Mouse (Mus musculus): ENCODE measurements at regions not wholly inside any gene's neighbourhood (a gene's known extent, or its start where the extent isn't known, plus 50 kb on each side); places are given as distances from the start of the nearest gene placed in this dataset.

DNA sequence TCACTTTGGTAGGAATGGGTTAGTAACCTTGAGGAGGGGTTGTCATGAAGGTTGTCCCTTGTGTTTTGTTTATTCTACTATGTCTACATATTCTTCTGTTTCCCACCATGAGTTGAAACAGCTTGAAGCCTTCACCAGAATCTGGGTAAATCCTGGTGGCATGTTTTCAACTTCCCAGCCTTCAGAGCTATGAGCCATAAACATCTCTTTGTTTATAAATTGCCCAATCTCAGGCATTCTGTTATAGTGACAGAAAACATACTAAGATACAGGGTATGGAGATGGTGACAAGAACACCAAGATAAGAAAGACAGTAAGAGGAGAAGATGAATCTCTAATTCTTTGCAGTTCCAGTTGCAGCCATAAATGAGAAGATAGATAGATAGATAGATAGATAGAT is 396.5 kb downstream of the Tns1 start:
- no peak for DNase-seq

DNA sequence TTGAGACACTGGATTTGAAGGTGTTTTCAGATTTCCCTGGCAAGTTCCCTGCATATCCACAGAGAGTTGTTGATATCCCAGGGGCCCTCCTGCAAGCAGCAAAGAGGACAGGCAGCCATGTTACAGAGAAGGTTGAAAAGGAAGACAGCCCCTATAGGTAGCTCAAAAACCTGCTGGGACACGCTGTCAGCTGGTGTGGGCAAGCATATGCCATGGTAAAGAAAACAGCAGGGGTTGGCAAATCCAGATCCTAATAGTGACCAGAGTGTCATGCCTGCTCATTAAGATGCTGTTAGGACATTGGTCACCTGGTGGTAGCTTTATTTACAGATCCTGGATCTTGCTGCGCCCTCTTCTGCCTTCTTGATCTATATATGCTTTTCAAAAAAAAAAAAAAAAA is 397.6 kb downstream of the Tns1 start:
- DNase-seq = no peak

DNA sequence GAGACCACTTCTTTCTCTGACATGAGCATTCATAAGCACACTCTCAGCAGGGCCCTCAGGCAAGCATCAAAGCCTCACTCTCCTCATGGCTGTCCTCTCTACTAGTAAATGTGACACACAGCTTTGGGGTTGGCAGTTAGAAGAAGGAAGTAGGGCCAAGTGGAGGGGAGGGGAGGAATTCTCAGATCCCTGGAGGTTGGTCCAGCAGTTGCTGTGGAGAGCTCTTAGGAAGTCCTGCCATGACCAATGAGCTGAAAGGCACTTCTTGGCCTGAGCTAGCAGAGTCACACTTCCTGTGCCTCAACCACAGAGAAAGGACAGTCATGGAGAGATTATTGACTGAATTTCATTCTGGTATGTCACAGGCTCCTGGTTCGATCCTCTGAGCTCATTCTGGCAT is 398.8 kb downstream of the Tns1 start:
- no peak for DNase-seq

DNA sequence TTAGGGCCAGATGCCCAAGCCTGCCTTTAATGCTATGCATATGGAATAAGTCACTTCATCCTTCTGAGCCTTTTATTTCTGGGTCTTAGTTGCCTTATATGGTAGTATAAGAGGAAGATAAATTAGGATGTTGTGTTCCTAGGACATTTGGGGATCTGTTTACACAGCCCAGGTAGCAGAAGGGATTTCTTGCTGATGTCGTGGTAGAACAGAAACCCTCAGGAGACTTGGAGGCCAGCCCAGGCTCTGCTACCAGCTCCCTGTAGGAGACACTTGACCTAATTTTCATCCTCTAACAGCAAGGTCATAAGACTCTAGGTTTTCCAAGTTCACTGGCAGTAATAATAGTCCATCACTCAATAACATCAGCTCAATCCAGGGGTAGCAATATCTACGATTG is 399.7 kb downstream of the Tns1 start:
- no peak for DNase-seq

DNA sequence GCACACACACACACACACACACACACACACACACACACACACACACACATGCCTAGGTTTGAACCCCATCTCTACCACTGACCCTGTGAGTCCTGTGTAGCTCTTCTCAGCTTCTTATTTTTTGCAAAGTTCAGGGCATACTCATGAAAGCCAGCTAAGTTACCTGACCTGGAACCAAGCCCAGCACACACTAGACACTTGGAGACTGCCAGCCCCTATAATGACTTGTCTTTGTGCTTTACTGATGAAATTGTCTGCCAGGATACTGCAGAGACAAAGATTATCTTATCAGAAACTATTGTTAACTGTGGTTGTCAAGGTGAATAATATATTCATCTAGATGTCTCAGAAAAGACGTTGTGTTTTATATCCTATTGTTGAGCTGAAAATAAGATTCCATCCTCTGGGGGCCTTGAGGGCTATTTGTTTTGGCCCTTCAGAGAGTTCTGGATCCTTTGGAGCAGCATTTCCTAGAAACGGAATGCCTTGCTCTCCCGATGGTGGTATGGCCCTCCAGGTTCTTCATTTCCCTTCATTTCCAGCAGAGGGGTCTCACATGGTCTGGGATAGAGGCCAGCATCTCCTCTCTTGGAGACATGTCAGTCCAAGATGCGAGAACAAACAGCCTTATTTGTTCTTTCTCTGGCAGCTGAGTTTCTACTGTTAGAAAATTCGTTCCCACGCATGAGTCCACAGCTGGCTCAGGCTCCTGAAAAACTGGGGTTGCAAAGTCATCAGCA is 402.6 kb downstream of the Tns1 start:
- DNase-seq = no peak

DNA sequence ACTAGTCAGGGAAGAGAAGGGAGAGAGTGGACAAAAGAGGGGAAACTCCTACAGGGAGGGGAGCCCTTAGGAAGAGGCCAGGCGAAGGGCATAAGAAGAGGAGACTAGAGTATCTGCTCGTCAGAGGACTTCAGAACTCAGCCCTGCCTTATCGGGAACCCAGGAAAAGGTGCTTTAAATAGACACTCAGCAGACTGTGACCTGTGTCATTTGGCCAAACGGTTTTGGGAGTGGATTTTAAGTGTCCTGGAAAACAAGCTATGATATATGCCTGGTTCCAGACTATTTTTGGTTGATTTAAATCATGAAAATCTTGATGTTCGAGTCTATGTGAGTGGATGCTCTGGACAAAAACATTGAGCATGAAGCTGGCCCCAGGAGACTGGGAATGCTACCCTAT is 405.8 kb downstream of the Tns1 start:
- no peak for DNase-seq

DNA sequence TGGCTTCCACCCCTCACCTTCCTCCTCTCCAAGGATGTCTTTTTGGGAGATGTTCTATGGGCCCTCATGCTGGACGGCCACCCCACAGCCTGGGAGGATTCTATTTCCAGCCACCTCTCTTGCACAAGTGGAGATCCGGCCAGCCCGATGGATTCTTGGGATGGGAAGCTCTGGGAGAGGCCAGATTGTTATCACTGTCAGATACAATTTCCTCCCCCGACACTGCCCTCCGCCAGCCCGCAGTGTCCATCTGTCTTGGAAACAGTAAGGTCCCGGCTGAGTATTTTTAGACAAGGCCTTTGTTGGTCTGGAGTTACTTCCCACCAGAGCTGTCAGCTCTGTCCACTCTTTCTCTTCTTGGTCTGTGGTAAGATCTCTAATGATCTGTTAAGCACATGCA is 406.8 kb downstream of the Tns1 start:
- peak; percentile 44 for DNase-seq

DNA sequence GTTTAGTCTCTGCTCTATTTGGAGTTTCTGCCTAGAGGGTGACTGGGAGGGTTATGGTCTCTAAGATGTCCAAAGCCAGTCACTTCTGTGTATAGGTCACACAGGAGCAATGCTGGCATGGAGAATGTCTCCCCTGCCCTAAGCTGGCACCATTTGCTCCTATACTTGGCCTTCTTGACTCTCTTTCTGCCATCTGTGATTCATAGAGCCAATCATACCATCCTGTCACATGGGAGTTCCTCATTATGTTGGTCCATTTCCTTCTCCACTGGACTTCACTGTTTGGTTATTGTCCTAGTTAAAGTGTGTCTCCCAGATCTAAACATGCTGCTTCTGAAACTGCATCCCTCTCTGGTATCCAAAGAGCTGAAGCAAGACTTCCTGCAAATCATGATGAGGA is 407.3 kb downstream of the Tns1 start:
- DNase-seq = no peak

DNA sequence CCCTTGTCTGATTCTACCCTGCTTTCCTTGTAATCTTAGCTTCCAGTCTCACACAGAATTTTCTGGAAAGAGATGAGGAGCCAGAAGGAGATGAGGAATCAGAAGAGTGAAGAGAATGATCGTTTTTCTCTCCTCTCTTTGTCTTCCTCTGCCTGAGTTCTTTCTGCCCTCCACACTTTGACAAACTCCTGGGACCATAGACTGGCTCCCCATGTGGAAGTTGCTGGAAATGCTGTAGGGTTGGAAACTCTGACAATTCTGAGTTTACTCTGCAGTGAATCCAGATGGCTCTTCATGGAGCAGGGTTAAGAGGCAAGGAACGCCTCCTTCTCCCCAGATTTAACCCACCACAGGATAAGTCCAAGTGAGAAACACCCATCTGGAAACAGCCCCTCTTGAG is 408.7 kb downstream of the Tns1 start:
- DNase-seq = no peak

DNA sequence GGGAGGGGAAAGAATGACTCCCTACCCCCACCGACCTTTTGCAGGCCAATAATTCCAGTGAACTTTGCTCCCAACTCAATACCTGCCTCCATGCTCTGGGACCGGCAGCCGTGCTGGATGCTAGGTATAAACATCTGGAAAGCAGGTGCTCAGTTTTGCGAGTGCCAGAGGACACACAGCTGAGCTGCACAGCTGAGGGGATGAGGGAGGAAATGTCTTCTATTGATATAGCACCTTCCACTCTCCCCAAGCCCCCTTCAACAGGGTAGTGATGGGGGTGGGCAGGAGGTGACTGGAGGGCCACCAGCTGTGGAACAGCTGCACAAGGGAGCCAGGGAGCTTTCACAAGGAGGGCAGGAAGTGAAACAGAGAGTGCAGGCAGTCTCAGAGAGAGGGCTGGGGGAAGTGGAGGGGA is 421.8 kb downstream of the Tns1 start:
- DNase-seq = no peak

DNA sequence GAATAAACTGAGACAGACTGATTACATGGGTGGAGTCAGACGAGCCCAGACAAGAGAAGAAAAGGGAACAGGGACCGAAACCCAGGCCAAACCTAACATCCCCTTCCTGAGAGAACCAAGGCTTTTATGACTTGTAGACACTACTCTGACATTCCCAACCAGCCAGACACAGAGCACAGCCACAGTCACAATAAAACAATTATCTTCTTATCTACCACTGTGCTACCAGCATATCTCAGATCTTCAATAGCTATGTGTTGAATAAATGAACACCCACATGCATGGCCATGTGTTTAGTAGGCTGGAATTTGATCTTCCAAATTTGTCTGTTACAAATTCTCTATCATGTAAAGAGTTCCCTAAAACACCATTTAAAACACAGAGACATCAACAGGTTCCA is 430.7 kb downstream of the Tns1 start:
- DNase-seq = no peak

DNA sequence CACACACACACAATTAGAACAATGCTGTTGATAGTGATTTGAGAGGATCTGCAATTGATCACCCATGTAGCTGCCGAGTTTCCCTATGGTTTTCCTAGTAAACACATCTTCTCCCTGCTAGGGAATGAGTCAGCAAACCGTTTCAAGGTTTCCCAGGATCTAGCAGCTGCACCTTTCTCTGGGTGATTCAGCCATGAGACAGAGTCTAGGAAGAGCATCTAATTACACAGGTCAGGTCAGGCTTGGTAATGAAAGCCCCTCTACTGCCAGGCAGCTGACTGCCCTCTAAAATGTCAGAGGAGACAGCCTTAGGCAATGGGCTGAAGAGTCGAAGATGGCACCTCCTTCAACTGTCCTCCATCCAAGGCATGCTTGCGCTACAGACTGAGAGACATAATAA is 438.5 kb downstream of the Tns1 start:
- DNase-seq = peak; percentile 16

DNA sequence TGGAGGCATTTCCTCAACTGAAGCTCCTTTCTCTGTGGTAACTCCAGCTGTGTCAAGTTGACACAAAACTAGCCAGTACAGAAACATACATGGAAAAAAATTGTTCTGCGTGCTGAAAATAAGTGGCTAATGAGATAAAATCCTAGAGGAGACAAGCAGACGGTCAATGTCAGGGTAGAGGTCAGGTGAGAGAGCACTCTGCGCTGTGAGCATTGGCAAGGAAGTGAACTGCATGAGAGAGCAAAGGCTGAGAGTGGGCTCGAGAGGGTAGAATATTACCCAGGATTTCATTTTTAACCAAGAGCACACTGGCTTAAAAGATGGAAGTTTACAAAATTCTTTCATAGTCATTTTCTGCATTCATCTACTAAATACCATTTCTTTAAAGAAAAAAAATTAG is 439.2 kb downstream of the Tns1 start:
- no peak for DNase-seq

DNA sequence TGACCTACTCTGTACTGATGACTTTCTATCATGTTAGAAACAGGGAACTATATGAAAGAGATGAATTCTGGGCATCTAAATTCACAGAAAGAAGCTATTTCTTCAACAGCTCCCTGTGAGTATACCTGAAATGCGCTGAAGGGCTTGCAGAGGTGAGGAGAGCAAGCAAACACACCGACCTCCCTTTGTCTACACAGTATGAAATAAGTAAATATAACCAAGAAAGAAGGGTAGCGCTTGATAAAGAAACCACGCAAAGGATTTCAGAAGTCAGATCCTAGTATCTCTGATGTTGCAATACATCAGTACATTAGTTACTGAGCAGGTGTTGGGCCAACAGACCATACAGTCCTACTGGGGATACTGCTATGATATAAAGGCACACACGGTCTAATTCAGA is 440.1 kb downstream of the Tns1 start:
- DNase-seq = no peak

DNA sequence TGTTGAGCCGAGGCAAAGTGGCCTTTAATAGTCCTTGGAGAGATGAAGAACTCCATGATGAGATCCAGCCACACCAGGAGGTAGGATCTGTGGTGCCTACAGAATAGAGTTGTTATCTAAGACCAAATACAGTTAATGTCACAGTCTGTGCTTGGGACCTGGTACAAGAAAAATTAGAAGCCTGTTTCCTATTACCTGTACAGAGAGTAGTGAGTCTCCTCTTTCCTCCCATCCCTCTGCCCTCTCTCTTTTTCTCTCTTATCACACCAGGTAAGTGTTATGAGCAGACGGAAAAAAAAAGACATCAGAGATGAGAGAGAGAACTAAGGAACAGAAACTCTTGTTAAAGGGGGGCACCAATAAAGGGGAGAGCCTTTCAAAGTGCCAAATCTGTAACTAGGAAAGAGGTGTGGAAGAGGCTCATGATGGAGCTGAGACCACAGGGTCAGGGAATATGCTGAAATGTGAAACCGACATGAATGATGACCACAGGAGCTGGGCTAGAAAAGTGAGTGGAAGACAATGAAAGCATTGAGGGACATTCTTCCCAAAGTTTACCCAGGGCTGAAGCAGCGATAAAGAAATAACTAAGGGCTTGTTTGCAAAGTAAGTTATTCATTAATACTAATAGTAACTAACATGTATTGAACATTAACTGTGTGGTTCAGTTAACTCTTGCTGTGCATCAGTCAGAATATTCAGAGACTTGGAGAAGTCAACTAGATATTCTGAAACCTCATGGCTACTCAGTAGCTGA is 440.9 kb downstream of the Tns1 start:
- DNase-seq = no peak

DNA sequence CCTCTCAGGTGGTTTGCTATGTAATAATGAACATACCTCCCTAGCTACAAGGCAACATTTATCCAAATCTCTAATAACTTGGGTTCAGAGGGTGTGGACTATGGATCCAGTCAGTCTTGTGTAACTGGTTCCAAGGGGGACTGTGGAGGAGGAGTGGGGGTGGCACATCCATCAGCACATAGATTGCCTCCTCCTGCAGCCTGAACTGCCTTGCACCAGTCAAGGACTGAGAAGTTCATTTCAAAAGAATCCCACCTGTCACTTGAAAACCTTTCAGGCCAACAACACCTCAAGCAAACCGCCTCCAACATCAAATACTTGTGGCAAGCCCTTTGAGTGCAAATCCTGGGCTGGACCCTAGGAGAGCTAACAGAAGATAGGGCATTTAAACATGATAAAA is 442.6 kb downstream of the Tns1 start:
- no peak for DNase-seq

DNA sequence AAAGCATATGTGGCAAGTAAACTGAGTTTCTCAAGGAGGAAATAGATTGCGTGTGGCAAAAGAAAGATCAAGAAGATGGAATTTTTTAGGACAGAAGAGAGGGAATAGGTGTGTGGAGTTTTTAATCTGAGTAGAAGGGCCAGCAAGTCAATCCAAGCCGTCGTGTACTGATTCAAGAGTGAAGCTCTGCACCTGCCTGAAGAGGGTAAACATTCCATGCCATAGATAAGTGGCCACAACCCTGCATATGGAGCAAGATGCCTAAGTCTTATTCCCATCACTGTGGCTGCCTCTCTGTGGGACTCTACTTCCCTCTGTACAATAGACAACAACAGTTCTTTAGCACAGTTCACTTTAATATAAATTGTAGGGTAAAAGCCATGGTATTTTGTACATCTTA is 443.4 kb downstream of the Tns1 start:
- no peak for DNase-seq

DNA sequence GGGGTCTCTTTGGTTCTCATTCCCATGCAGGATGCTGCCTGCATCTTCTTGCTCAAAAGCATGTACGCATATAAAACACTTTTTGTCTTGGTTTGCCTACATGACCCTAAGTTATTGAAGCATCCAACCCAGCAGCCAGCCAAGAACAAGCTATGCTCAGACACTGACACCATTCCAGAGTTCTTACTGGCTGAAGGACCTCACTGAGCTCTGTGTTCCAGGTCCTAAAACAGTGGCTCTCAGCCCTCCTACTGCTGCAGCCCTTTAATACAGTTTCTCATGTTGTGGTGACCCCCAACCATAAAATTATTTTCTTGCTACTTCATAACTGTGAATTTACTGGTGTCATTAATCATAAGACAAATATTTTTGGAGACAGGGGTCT is 450.4 kb downstream of the Tns1 start:
- DNase-seq = no peak

DNA sequence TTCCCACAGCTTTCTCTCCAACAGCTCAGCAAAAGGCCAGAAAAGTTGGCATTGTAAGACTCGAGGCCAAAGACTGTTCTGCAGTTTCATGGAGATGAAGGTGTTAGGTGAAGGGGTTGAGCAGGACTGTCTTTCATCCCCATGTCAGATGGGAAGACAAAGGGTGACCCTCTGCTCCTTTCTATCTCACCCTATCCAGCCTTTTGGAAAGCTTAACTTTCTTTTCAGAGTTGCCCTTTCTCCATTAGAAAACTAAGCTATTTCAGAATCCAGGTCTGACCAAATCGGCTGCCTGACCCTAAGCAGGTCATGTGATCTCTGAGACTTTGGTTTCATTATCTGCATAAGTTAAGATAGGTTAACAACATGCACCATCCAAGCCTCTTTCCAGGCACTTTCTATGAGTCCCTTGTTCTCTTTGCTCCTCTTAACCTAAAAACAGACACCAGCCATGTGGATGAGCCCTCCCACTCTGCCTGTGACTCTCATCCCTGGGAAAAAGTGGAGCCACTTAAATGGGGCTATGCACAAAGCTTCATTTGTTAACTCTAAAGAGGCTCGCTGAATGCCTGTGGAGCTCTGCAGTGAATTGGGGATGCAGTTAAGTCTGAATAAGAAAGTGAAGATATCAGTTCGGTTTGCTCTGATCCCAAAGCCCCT is 450.9 kb downstream of the Tns1 start:
- DNase-seq = no peak

DNA sequence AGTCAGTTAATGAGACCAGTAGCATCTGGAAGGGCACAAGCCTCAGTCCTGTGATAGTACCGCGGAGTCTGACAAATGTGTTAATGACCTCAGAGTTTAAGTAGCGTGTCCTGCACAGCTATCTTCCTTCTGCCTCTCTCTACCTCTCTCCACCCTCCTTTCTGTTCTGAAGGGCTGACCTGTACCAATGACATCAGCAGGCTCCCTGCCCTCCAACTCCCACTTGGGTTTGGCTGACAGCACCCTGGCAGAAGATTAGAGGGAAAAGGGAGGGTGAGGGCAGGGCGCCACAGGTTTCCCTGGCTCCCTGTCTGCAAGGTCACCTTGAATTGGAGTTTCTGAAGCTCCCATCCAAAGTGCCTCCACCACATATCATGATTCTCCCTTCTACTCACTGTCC is 452.0 kb downstream of the Tns1 start:
- DNase-seq = peak; percentile 56

DNA sequence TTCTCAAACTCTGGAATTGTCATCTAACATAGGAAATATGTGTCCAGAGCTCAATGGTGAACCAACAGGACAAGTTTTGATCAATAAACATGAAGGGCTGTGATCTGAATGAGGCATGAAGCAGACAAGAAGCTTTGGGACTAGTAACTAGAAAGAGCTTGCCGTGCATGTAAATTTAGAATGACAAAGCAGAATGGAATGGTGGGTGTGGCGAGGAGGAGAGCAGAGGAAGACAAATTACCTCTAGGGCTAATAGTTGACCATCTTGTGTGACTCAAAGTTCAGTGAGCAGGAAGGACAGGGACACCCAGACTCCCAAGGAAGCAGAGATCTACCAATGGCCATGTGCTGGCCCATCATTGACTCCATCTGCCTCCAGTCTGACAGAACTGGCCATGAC is 455.6 kb downstream of the Tns1 start:
- DNase-seq = no peak

DNA sequence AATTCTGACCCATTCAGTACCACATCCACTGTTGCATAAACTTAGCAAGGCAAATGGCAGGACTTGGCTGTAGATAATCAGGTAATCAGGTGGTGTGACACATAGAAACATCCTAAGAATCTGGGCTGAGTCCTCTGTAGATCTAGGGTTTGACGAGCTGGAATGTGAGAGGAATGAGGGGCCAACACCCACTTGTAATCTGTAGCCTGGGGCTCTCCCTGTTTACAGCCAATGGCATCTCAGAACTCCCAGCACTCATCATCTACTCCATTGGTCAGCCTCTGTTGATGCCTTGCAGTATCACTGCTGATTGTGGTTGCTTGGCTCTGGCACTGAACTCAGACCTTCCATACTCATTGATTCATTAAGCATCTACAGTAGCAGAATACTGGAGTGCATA is 460.7 kb downstream of the Tns1 start:
- DNase-seq = no peak

DNA sequence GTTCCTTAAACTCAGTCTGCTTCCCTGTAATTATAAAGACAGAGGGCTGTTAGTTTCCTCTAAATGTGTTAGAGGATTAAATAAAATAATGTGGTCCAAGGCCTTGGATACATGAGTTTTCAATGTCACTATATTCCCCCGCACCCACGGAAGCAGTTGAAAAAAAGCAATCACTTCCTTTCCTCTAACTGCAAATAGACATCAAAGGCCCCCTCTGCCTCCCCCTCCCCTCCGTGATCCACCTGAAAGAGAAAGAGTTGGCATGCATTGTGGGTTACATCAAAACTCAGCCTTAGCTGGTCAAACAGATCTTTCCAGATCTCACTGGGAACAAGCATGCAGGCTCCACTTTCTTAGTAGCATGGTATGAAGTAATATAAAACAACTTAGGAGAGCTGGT is 479.2 kb downstream of the Tns1 start:
- no peak for DNase-seq

DNA sequence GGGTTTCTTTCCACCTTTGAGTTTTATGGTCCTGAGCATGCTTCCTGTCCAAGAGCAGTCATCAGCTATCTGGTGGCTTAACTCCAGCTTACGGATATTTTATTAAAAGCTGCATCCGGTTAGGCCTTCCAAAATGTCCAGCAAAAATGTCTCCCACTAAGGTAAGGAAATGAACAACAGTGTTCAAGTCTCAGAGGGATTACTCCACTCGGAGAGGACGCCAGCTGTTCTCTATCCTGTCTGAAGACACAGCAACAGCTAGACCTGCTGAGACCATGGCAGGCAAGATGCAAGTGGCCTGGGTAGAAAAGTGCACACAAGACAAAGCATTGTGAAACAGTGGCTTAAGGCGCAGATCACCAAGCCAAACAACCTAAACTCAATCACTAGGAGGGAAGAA is 479.9 kb downstream of the Tns1 start:
- DNase-seq = no peak
